Mouse (Mus musculus): Measurements from ENCODE around the gene Rad23b.
"Not testable (repeated sequence)": the region's sequence is repeated elsewhere in the genome, so short reads cannot be mapped to it uniquely, and the experiment has no call there.

DNA sequence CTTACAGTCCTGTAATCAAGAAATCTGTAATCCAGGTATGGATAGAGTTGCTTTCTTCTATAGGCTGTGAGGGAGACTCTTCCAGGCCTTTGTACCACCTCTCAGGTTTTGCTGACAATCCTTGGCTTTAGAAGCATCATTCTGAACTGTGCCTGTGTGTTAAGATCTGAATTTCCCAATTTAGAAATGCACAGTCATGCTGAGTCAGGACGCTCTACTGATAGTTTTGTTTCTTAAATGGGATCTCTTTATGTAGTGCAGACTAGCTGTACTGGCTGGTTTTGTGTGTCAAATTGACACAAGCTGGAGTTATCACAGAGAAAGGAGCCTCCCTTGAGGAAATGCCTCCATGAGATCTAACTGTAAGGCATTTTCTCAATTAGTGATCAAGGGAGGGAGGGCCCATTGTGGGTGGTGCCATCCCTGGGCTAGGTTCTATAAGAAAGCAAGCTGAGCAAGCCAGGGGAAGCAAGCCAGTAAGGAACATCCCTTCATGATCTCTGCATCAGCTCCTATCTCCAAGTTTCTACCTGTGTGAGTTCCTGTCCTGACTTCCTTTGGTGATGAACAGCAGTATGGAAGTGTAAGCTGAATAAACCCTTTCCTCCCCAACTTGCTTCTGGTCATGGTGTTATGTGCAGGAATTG is 59.9 kb downstream of the Rad23b start:
- TF ChIP-seq POLR2A (IDR thresholded peaks at IDR 0.05; ENCODE audit: low read depth, low read length); CTCF (conservative IDR thresholded peaks at IDR 0.05; ENCODE audit: insufficient read depth, insufficient read length, low read depth, low read length): not testable (repeated sequence)

Measured in kidney, adult 2 months (tissue).